Mouse (Mus musculus) MEL (cell line): ENCODE data around the gene Fbrs. TPM values are rescaled to one million over a fixed set of nuclear protein-coding genes. Genes with fewer than 3 reads are reported as not detected.

Source experiments
- DNase-seq: peaks from one replicate; pipeline ENCODE4 v3.0.0; 2011; ENCODE audit warnings: low read depth, low spot score
- H3K27ac ChIP-seq: 2 replicates; pipeline ENCODE4 v1.5.1; 2012; ENCODE audit warnings: low read depth, mild to moderate bottlenecking, control low read depth, low read length, moderate library complexity; ENCODE audit not compliant: control insufficient read depth
- H3K27me3 ChIP-seq, 2 experiments: fragments of 150-350 bp in 1 of 2; sonication (generic) in 1 of 2; 2 replicates each; pipeline ENCODE4 v1.6.1; 2012; ENCODE audit warnings: low read length in 2 of 2, mild to moderate bottlenecking in 2 of 2, improper control_type of control experiment in 1 of 2, moderate library complexity in 1 of 2; ENCODE audit not compliant: insufficient read depth in 2 of 2, control insufficient read depth in 1 of 2
- H3K36me3 ChIP-seq, 2 experiments: 2 replicates each; pipeline ENCODE4 v1.6.1; 2012 to 2014; ENCODE audit warnings: low read length in 2 of 2, improper control_type of control experiment in 1 of 2, inconsistent platforms in 1 of 2, mild to moderate bottlenecking in 1 of 2; ENCODE audit not compliant: insufficient read depth in 2 of 2, control insufficient read depth in 1 of 2
- H3K4me1 ChIP-seq, 2 experiments: fragments of 150-350 bp in 1 of 2; sonication (generic) in 1 of 2; 2 replicates each; pipeline ENCODE4 v1.6.1; 2012; ENCODE audit warnings: low read length in 2 of 2, improper control_type of control experiment in 1 of 2, mild to moderate bottlenecking in 1 of 2; ENCODE audit not compliant: insufficient read depth in 2 of 2, control insufficient read depth in 1 of 2
- H3K4me3 ChIP-seq, 2 experiments: fragments of 150-350 bp in 1 of 2; sonication (generic) in 1 of 2; 2 replicates each; pipeline ENCODE4 v1.5.1; 2012; ENCODE audit warnings: low read depth in 2 of 2, low read length in 2 of 2, mild to moderate bottlenecking in 2 of 2, moderate library complexity in 2 of 2, control low read depth in 1 of 2, improper control_type of control experiment in 1 of 2; ENCODE audit not compliant: control insufficient read depth in 1 of 2, insufficient read depth in 1 of 2
- H3K79me2 ChIP-seq: 2 replicates; pipeline ENCODE4 v1.6.1; 2012; ENCODE audit warnings: mild to moderate bottlenecking, low read length, moderate library complexity; ENCODE audit not compliant: control insufficient read depth, poor library complexity, insufficient read depth
- H3K9ac ChIP-seq: 2 replicates; pipeline ENCODE4 v1.6.1; 2012; ENCODE audit warnings: low read depth, mild to moderate bottlenecking, control low read depth, low read length, moderate library complexity; ENCODE audit not compliant: control insufficient read depth, poor library complexity, severe bottlenecking
- H3K9me3 ChIP-seq: fragments of 150-350 bp; sonication (generic); replicated peaks from 2 replicates; pipeline ENCODE4 v1.6.1; 2012; ENCODE audit warnings: mild to moderate bottlenecking, low read length, improper control_type of control experiment, moderate library complexity; ENCODE audit not compliant: insufficient read depth
- E2F4 ChIP-seq: IDR thresholded peaks from 2 replicates; pipeline ENCODE4 v1.6.1; 2011; ENCODE audit warnings: low read depth, low read length, improper control_type of control experiment, borderline replicate concordance
- ELF1 ChIP-seq: IDR thresholded peaks from 2 replicates; pipeline ENCODE4 v1.6.1; 2014; ENCODE audit warnings: low read depth, mild to moderate bottlenecking, inconsistent platforms, low read length, improper control_type of control experiment, moderate library complexity
- GABPA ChIP-seq: IDR thresholded peaks from 2 replicates; pipeline ENCODE4 v1.6.1; 2012; ENCODE audit warnings: low read depth, mild to moderate bottlenecking, inconsistent platforms, low read length, improper control_type of control experiment, moderate library complexity
- HCFC1 ChIP-seq: IDR thresholded peaks from 2 replicates; pipeline ENCODE4 v1.6.1; 2012; ENCODE audit warnings: low read depth, mild to moderate bottlenecking, inconsistent platforms, low read length, improper control_type of control experiment, moderate library complexity
- MAX ChIP-seq: IDR thresholded peaks from 2 replicates; pipeline ENCODE4 v1.6.1; 2011; ENCODE audit warnings: low read length, improper control_type of control experiment
- MYB ChIP-seq: IDR thresholded peaks from 2 replicates; pipeline ENCODE4 v1.6.1; 2011; ENCODE audit warnings: mild to moderate bottlenecking, low read depth, low read length, improper control_type of control experiment
- RCOR1 ChIP-seq: IDR thresholded peaks from 2 replicates; pipeline ENCODE4 v1.6.1; 2012; ENCODE audit warnings: low read depth, mild to moderate bottlenecking, inconsistent platforms, low read length, improper control_type of control experiment
- SIN3A ChIP-seq: IDR thresholded peaks from 2 replicates; pipeline ENCODE4 v1.6.1; 2012; ENCODE audit warnings: low read length, improper control_type of control experiment, inconsistent platforms
- ZC3H11A ChIP-seq: IDR thresholded peaks from 2 replicates; pipeline ENCODE4 v1.6.1; 2012; ENCODE audit warnings: low read depth, mild to moderate bottlenecking, inconsistent platforms, low read length, improper control_type of control experiment
- ZKSCAN1 ChIP-seq: IDR thresholded peaks from 2 replicates; pipeline ENCODE4 v1.6.1; 2012; ENCODE audit warnings: low read depth, mild to moderate bottlenecking, inconsistent platforms, low read length, improper control_type of control experiment, moderate library complexity
- polyA plus RNA-seq, 2 experiments: library from polyadenylated mRNA; stranded (reverse) in 1 of 2; unstranded in 1 of 2; fragments of >175 nt in 1 of 2; fragments of >200 nt in 1 of 2; gene quantifications; 2 replicates each; pipeline versions ENCODE4 v1.2.1 to v1.2.4; 2012; ENCODE audit warnings: low replicate concordance in 2 of 2, low read depth in 1 of 2; ENCODE audit not compliant: insufficient read length in 2 of 2, insufficient read depth in 1 of 2, missing spikeins in 1 of 2
- total RNA-seq: library from RNA; depleted of rRNA; stranded (reverse); fragments of 300-350 nt; gene quantifications from 2 replicates; pipeline ENCODE4 v1.2.3, GENCODE M21; 2012; rRNA removed

Fbrs gene
- total and polyA plus RNA-seq, 3 experiments = 7.5 to 53.3 TPM; not detected in 1

DNA sequence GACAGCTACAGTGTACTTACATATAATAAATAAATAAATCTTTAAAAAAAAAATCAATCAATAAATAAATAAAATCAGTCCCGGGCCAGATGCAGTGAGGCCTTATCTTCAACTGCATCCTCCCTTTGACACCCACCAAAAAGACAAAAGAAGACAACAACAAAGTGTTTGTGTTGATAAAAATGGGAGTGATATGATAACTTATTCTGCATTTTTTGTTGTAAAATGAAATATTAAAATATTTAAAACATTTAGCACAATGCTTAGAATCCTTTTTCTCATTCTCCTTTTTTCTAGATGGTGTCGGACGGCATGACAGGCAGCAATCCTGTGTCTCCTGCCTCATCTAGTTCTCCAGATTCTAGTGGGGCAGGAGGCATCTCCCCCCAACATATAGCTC is 40.3 kb downstream of the Fbrs start, which contains the start of gene Gm42715:
TSS of gene Gm42715 (plus strand) at position 301 of the 400 bp plus-strand sequence.
- Histone ChIP-seq H3K27me3 (no peaks in the 10 kb centered on the region), H3K79me2 (peaks cover 17% of the 10 kb centered on the region), H3K9me3 (no peaks in the 10 kb centered on the region), H3K9ac (no peak within 1 kb of the TSS), H3K36me3 (peaks cover 14 to 44% of the 10 kb centered on the region in 2 experiments), H3K27ac (no peak within 1 kb of the TSS), H3K4me3 (no peak within 1 kb of the TSS), H3K4me1 (peaks cover 0 to 3% of the 10 kb centered on the region in 2 experiments; a peak in 1 of 4 replicates)
- DNase-seq = no peak
- TF ChIP-seq HCFC1 = no peak
- no peak for TF ChIP-seq RCOR1
- TF ChIP-seq ELF1 = no peak
- TF ChIP-seq ZKSCAN1 = no peak
- TF ChIP-seq SIN3A = no peak
- no peak for TF ChIP-seq E2F4
- TF ChIP-seq ZC3H11A = no peak
- no peak for TF ChIP-seq MAX
- no peak for TF ChIP-seq MYB
- TF ChIP-seq GABPA = no peak

Other genes with a start within 250 kb of the Fbrs start
- gene Zfp553, start 246.1 kb upstream of the Fbrs start, total RNA-seq = 13.9 and 14.6 TPM in 2 replicates
- gene Zfp553, start 246.1 kb upstream of the Fbrs start, polyA plus RNA-seq = 10 to 100 TPM in 1 of 2 experiments, not detected in 1; 19.0 TPM
- gene Sept1, start 246.1 kb upstream of the Fbrs start, total RNA-seq = 30.6 and 41.3 TPM in 2 replicates
- 100 to 1,000 TPM in 1 of 2 experiments, not detected in 1; 116 TPM for gene Sept1, start 246.1 kb upstream of the Fbrs start, polyA plus RNA-seq
- gene Zfp771, start 234.9 kb upstream of the Fbrs start, total RNA-seq = 33.4 and 37.6 TPM in 2 replicates
- gene Zfp771, start 234.9 kb upstream of the Fbrs start, polyA plus RNA-seq = 10 to 100 TPM in 1 of 2 experiments, not detected in 1; 58.3 TPM
- gene Dctpp1, start 218.5 kb upstream of the Fbrs start, total RNA-seq = 238 and 253 TPM in 2 replicates
- gene Dctpp1, start 218.5 kb upstream of the Fbrs start, polyA plus RNA-seq = 100 to 1,000 TPM in 1 of 2 experiments, not detected in 1; 290 TPM
- gene Sephs2, start 205.1 kb upstream of the Fbrs start, total RNA-seq = 177 and 182 TPM in 2 replicates
- 100 to 1,000 TPM in 1 of 2 experiments, not detected in 1; 109 TPM for gene Sephs2, start 205.1 kb upstream of the Fbrs start, polyA plus RNA-seq
- gene Itgal, start 182.9 kb upstream of the Fbrs start, total RNA-seq = 0.92 and 1.3 TPM in 2 replicates
- gene Itgal, start 182.9 kb upstream of the Fbrs start, polyA plus RNA-seq = 1 to 10 TPM in 1 of 2 experiments, not detected in 1; 9.7 TPM
- 4.3 and 5.4 TPM in 2 replicates for gene Zfp768, start 133.6 kb upstream of the Fbrs start, total RNA-seq
- 10 to 100 TPM in 1 of 2 experiments, not detected in 1; 12.0 TPM for gene Zfp768, start 133.6 kb upstream of the Fbrs start, polyA plus RNA-seq
- 6.9 and 7.5 TPM in 2 replicates for gene Zfp747, start 103.1 kb upstream of the Fbrs start, total RNA-seq
- gene Zfp747, start 103.1 kb upstream of the Fbrs start, polyA plus RNA-seq = 1 to 10 TPM in 1 of 2 experiments, not detected in 1; 6.2 TPM
- gene 9130019O22Rik, start 92.0 kb upstream of the Fbrs start, total RNA-seq = 1.4 and 2.1 TPM in 2 replicates
- gene 9130019O22Rik, start 92.0 kb upstream of the Fbrs start, polyA plus RNA-seq = 1 to 10 TPM in 1 of 2 experiments, not detected in 1; 1.5 TPM
- gene E430018J23Rik, start 85.6 kb upstream of the Fbrs start, total RNA-seq = 2.3 and 2.5 TPM in 2 replicates
- 1 to 10 TPM in 1 of 2 experiments, not detected in 1; 2.1 TPM for gene E430018J23Rik, start 85.6 kb upstream of the Fbrs start, polyA plus RNA-seq
- gene Zfp764, start 72.4 kb upstream of the Fbrs start, total RNA-seq = 3.7 and 4.1 TPM in 2 replicates
- 1 to 10 TPM in 1 of 2 experiments, not detected in 1; 3.1 TPM for gene Zfp764, start 72.4 kb upstream of the Fbrs start, polyA plus RNA-seq
- 8.6 and 11.1 TPM in 2 replicates for gene Zfp688, start 57.1 kb upstream of the Fbrs start, total RNA-seq
- 10 to 100 TPM in 1 of 2 experiments, not detected in 1; 18.1 TPM for gene Zfp688, start 57.1 kb upstream of the Fbrs start, polyA plus RNA-seq
- gene Zfp689, start 30.0 kb upstream of the Fbrs start, total RNA-seq = 4.0 and 4.9 TPM in 2 replicates
- 1 to 10 TPM in 1 of 2 experiments, not detected in 1; 7.2 TPM for gene Zfp689, start 30.0 kb upstream of the Fbrs start, polyA plus RNA-seq
- 10.8 and 11.7 TPM in 2 replicates for gene Prr14, start 19.6 kb upstream of the Fbrs start, total RNA-seq
- 10 to 100 TPM in 1 of 2 experiments, not detected in 1; 45.9 TPM for gene Prr14, start 19.6 kb upstream of the Fbrs start, polyA plus RNA-seq
- gene Srcap, start 32.8 kb downstream of the Fbrs start, total RNA-seq = 20.3 and 22.3 TPM in 2 replicates
- 10 to 100 TPM; 34.3 to 45.1 TPM for gene Srcap, start 32.8 kb downstream of the Fbrs start, polyA plus RNA-seq
- gene Gm42715, start 40.4 kb downstream of the Fbrs start, total RNA-seq = 9.0 and 12.0 TPM in 2 replicates
- gene Gm42715, start 40.4 kb downstream of the Fbrs start, polyA plus RNA-seq = 10 to 100 TPM in 1 of 2 experiments, not detected in 1; 25.4 TPM
- gene Tmem265, start 82.2 kb downstream of the Fbrs start, total RNA-seq = not detected in 2 replicates
- not detected for gene Tmem265, start 82.2 kb downstream of the Fbrs start, polyA plus RNA-seq
- 22.9 and 23.3 TPM in 2 replicates for gene Phkg2, start 94.1 kb downstream of the Fbrs start, total RNA-seq
- 10 to 100 TPM in 1 of 2 experiments, not detected in 1; 70.8 TPM for gene Phkg2, start 94.1 kb downstream of the Fbrs start, polyA plus RNA-seq
- gene Ccdc189, start 109.4 kb downstream of the Fbrs start, total RNA-seq = 3.6 and 6.9 TPM in 2 replicates
- 1 to 10 TPM in 1 of 2 experiments, not detected in 1; 4.2 TPM for gene Ccdc189, start 109.4 kb downstream of the Fbrs start, polyA plus RNA-seq
- gene Rnf40, start 109.6 kb downstream of the Fbrs start, total RNA-seq = 43.8 and 49.5 TPM in 2 replicates
- gene Rnf40, start 109.6 kb downstream of the Fbrs start, polyA plus RNA-seq = 10 to 100 TPM in 1 of 2 experiments, not detected in 1; 75.1 TPM
- 9.4 and 12.6 TPM in 2 replicates for gene Zfp629, start 136.6 kb downstream of the Fbrs start, total RNA-seq
- 10 to 100 TPM in 1 of 2 experiments, not detected in 1; 10.8 TPM for gene Zfp629, start 136.6 kb downstream of the Fbrs start, polyA plus RNA-seq
- gene Bcl7c, start 229.7 kb downstream of the Fbrs start, total RNA-seq = 54.9 and 72.4 TPM in 2 replicates
- gene Bcl7c, start 229.7 kb downstream of the Fbrs start, polyA plus RNA-seq = 10 to 100 TPM in 1 of 2 experiments, not detected in 1; 98.4 TPM
- gene Ctf1, start 233.5 kb downstream of the Fbrs start, total RNA-seq = 1.9 and 2.8 TPM in 2 replicates
- 1 to 10 TPM in 1 of 2 experiments, not detected in 1; 7.2 TPM for gene Ctf1, start 233.5 kb downstream of the Fbrs start, polyA plus RNA-seq